Mouse (Mus musculus): ENCODE data around the gene Il33.

- no peak for TF ChIP-seq POLR2A (IDR thresholded peaks at IDR 0.05; ENCODE audit: low read depth, low read length)
- TF ChIP-seq CTCF (IDR thresholded peaks at IDR 0.05; ENCODE audit: borderline replicate concordance, insufficient read depth, low read length): no peak
Measured at GRCm38 (mm10) chr19:29892786-29893185, 32.1 kb upstream of the Il33 start.

All from embryonic fibroblast, embryonic 13.5 days (primary cell).